Mouse (Mus musculus): ENCODE measurements around the gene Acap1. TPM values are rescaled to one million over a fixed set of nuclear protein-coding genes. Genes with fewer than 3 reads are reported as not detected.

Gene Acap1
- polyA plus RNA-seq, 1 experiment: 142 TPM

GRCm38 (mm10) chr11:69936714-69937347, 41.5 kb upstream of the Acap1 start:
- no peak overlapping the region for H3K27ac ChIP-seq (ENCODE audit: insufficient read depth, low read length)
- no peak for TF ChIP-seq CTCF (IDR thresholded peaks at IDR 0.05; ENCODE audit: extremely low read depth, insufficient read depth, insufficient read length, insufficient replicate concordance)
- TF ChIP-seq POLR2A (IDR thresholded peaks at IDR 0.05; ENCODE audit: low read depth, low read length): no peak
- peaks cover 15% of the 10 kb centered on the region for H3K4me1 ChIP-seq (ENCODE audit: control insufficient read depth, insufficient read depth, insufficient read length)
- H3K36me3 ChIP-seq (ENCODE audit: control insufficient read depth, insufficient read depth, low read length): no peaks in the 10 kb centered on the region
- DNase-seq (ENCODE audit: low read depth in 1 of 2, low spot score in 2 of 2): no peak
- no peak overlapping the region for H3K4me3 ChIP-seq (ENCODE audit: extremely low read depth, insufficient read depth, insufficient read length)
- WGBS: 49% methylated on average over 9 of the region's 9 CpGs
- H3K27me3 ChIP-seq (ENCODE audit: control insufficient read depth, insufficient read depth, low read length): peaks cover 13% of the 10 kb centered on the region

GRCm38 (mm10) chr11:69936156-69936555, 40.8 kb upstream of the Acap1 start:
- no peak overlapping the region for H3K27ac ChIP-seq (ENCODE audit: insufficient read depth, low read length)
- no peaks in the 10 kb centered on the region for H3K36me3 ChIP-seq (ENCODE audit: control insufficient read depth, insufficient read depth, low read length)
- DNase-seq (ENCODE audit: low read depth in 1 of 2, low spot score in 2 of 2): no peak
- H3K4me3 ChIP-seq (ENCODE audit: extremely low read depth, insufficient read depth, insufficient read length): peak overlapping the region; percentile 51; the same call in 1 of the 2 replicates
- 5% methylated on average over 29 of the region's 30 CpGs for WGBS
- H3K27me3 ChIP-seq (ENCODE audit: control insufficient read depth, insufficient read depth, low read length): peaks cover 13% of the 10 kb centered on the region
- H3K4me1 ChIP-seq (ENCODE audit: control insufficient read depth, insufficient read depth, insufficient read length): peaks cover 20% of the 10 kb centered on the region
- TF ChIP-seq POLR2A (IDR thresholded peaks at IDR 0.05; ENCODE audit: low read depth, low read length): no peak

- no peaks in the 10 kb centered on the region for H3K36me3 ChIP-seq (ENCODE audit: control insufficient read depth, insufficient read depth, low read length)
- H3K27ac ChIP-seq (ENCODE audit: insufficient read depth, low read length): no peak within 1 kb of the TSS
- H3K4me3 ChIP-seq (ENCODE audit: extremely low read depth, insufficient read depth, insufficient read length): peak within 1 kb of the TSS; percentile 51; the same call in 1 of the 2 replicates
- peak in 1 of 2 experiments; percentile 87 for DNase-seq (ENCODE audit: low read depth in 1 of 2, low spot score in 2 of 2)
- TF ChIP-seq POLR2A (IDR thresholded peaks at IDR 0.05; ENCODE audit: low read depth, low read length) (no peak), CTCF (IDR thresholded peaks at IDR 0.05; ENCODE audit: extremely low read depth, insufficient read depth, insufficient read length, insufficient replicate concordance) (no peak)
- peaks cover 21% of the 10 kb centered on the region for H3K4me1 ChIP-seq (ENCODE audit: control insufficient read depth, insufficient read depth, insufficient read length)
- H3K27me3 ChIP-seq (ENCODE audit: control insufficient read depth, insufficient read depth, low read length): peaks cover 13% of the 10 kb centered on the region
- 2% methylated on average over 55 of the region's 62 CpGs for WGBS
Measured at GRCm38 (mm10) chr11:69935137-69935879, 40.0 kb upstream of the Acap1 start, which contains the start of gene Ybx2. Ybx2 (plus strand) TSS chr11:69935796.

- no peak for DNase-seq (ENCODE audit: low read depth in 1 of 2, low spot score in 2 of 2)
- no peaks in the 10 kb centered on the region for H3K36me3 ChIP-seq (ENCODE audit: control insufficient read depth, insufficient read depth, low read length)
- peaks cover 13% of the 10 kb centered on the region for H3K27me3 ChIP-seq (ENCODE audit: control insufficient read depth, insufficient read depth, low read length)
- peaks cover 21% of the 10 kb centered on the region for H3K4me1 ChIP-seq (ENCODE audit: control insufficient read depth, insufficient read depth, insufficient read length)
- H3K4me3 ChIP-seq (ENCODE audit: extremely low read depth, insufficient read depth, insufficient read length): no peak overlapping the region
- TF ChIP-seq CTCF (IDR thresholded peaks at IDR 0.05; ENCODE audit: extremely low read depth, insufficient read depth, insufficient read length, insufficient replicate concordance) (no peak), POLR2A (IDR thresholded peaks at IDR 0.05; ENCODE audit: low read depth, low read length) (no peak)
- WGBS: 26% methylated on average over 6 of the region's 6 CpGs
- no peak overlapping the region for H3K27ac ChIP-seq (ENCODE audit: insufficient read depth, low read length)
Measured at GRCm38 (mm10) chr11:69934681-69935080, 39.3 kb upstream of the Acap1 start.

- no peak for TF ChIP-seq POLR2A (IDR thresholded peaks at IDR 0.05; ENCODE audit: low read depth, low read length)
- peak; percentile 95 for TF ChIP-seq CTCF (IDR thresholded peaks at IDR 0.05; ENCODE audit: extremely low read depth, insufficient read depth, insufficient read length, insufficient replicate concordance)
- Histone ChIP-seq H3K36me3 (ENCODE audit: control insufficient read depth, insufficient read depth, low read length) (no peaks in the 10 kb centered on the region), H3K4me1 (ENCODE audit: control insufficient read depth, insufficient read depth, insufficient read length) (peaks cover 21% of the 10 kb centered on the region), H3K27me3 (ENCODE audit: control insufficient read depth, insufficient read depth, low read length) (peaks cover 13% of the 10 kb centered on the region), H3K27ac (ENCODE audit: insufficient read depth, low read length) (no peak overlapping the region), H3K4me3 (ENCODE audit: extremely low read depth, insufficient read depth, insufficient read length) (peak overlapping the region; percentile 34; the same call in 1 of the 2 replicates)
- peak; percentile 57 to 88 for DNase-seq (ENCODE audit: low read depth in 1 of 2, low spot score in 2 of 2)
- under 1% methylated on average over 18 of the region's 18 CpGs for WGBS
Measured at GRCm38 (mm10) chr11:69934169-69934568, 38.8 kb upstream of the Acap1 start.

GRCm38 (mm10) chr11:69933066-69933465, 37.7 kb upstream of the Acap1 start:
- Histone ChIP-seq H3K27me3 (ENCODE audit: control insufficient read depth, insufficient read depth, low read length) (peaks cover 13% of the 10 kb centered on the region), H3K36me3 (ENCODE audit: control insufficient read depth, insufficient read depth, low read length) (no peaks in the 10 kb centered on the region), H3K4me1 (ENCODE audit: control insufficient read depth, insufficient read depth, insufficient read length) (peaks cover 21% of the 10 kb centered on the region), H3K4me3 (ENCODE audit: extremely low read depth, insufficient read depth, insufficient read length) (no peak overlapping the region), H3K27ac (ENCODE audit: insufficient read depth, low read length) (no peak overlapping the region)
- DNase-seq (ENCODE audit: low read depth in 1 of 2, low spot score in 2 of 2): no peak
- 61% methylated on average over 4 of the region's 4 CpGs for WGBS
- no peak for TF ChIP-seq POLR2A (IDR thresholded peaks at IDR 0.05; ENCODE audit: low read depth, low read length)
- TF ChIP-seq CTCF (IDR thresholded peaks at IDR 0.05; ENCODE audit: extremely low read depth, insufficient read depth, insufficient read length, insufficient replicate concordance): no peak

GRCm38 (mm10) chr11:69932254-69932653, 36.9 kb upstream of the Acap1 start:
- no peak overlapping the region for H3K27ac ChIP-seq (ENCODE audit: insufficient read depth, low read length)
- H3K36me3 ChIP-seq (ENCODE audit: control insufficient read depth, insufficient read depth, low read length): no peaks in the 10 kb centered on the region
- peaks cover 21% of the 10 kb centered on the region for H3K4me1 ChIP-seq (ENCODE audit: control insufficient read depth, insufficient read depth, insufficient read length)
- WGBS: 65% methylated on average over 3 of the region's 3 CpGs
- H3K27me3 ChIP-seq (ENCODE audit: control insufficient read depth, insufficient read depth, low read length): peaks cover 13% of the 10 kb centered on the region
- H3K4me3 ChIP-seq (ENCODE audit: extremely low read depth, insufficient read depth, insufficient read length): no peak overlapping the region
- peak in 1 of 2 experiments; percentile 33 for DNase-seq (ENCODE audit: low read depth in 1 of 2, low spot score in 2 of 2)
- TF ChIP-seq POLR2A (IDR thresholded peaks at IDR 0.05; ENCODE audit: low read depth, low read length) (no peak), CTCF (IDR thresholded peaks at IDR 0.05; ENCODE audit: extremely low read depth, insufficient read depth, insufficient read length, insufficient replicate concordance) (no peak)

All from spleen, adult 2 months (tissue).